Mouse (Mus musculus): ENCODE data around the gene Cdkn2b. TPM values are rescaled to one million over a fixed set of nuclear protein-coding genes. Genes with fewer than 3 reads are reported as not detected.

Cdkn2b gene
- polyA plus RNA-seq, 2 experiments: 0.11 TPM; not detected in 1

GRCm38 (mm10) chr4:89272101-89272718, 38.6 kb downstream of the Cdkn2b start:
- WGBS (ENCODE audit: insufficient replicate concordance): 5% methylated on average over 18 of the region's 18 CpGs
- H3K27me3 ChIP-seq (ENCODE audit: control insufficient read depth, insufficient read depth, low read length): peaks cover 64% of the 10 kb centered on the region

GRCm38 (mm10) chr4:89257768-89258167, 53.1 kb downstream of the Cdkn2b start:
- Histone ChIP-seq H3K4me1 (replicated peaks; ENCODE audit: control insufficient read depth in 2 of 2, insufficient read depth in 2 of 2, low read length in 1 of 2) (no peaks in the 10 kb centered on the region), H3K4me2 (ENCODE audit: low read depth) (no peak overlapping the region), H3K9me3 (ENCODE audit: control insufficient read depth, low read length) (no peaks in the 10 kb centered on the region), H3K27ac (no peak overlapping the region), H3K4me3 (ENCODE audit: insufficient read depth in 1 of 2, low read depth in 2 of 2, low read length in 2 of 2) (no peak overlapping the region), H3K36me3 (replicated peaks; ENCODE audit: control insufficient read depth, insufficient read depth, low read depth) (no peaks in the 10 kb centered on the region), H3K9ac (replicated peaks) (no peak overlapping the region), H3K27me3 (ENCODE audit: control insufficient read depth, insufficient read depth, low read length) (no peaks in the 10 kb centered on the region)
- 28% methylated on average over 1 of the region's 1 CpGs for WGBS (ENCODE audit: insufficient replicate concordance)
- ATAC-seq (ENCODE audit: insufficient read depth): no peak
- no peak for DNase-seq (ENCODE audit: low read depth in 3 of 3, low spot score in 3 of 3)
- TF ChIP-seq CTCF (IDR thresholded peaks at IDR 0.05; ENCODE audit: low read depth) (no peak), EP300 (IDR thresholded peaks at IDR 0.05; ENCODE audit: low read depth) (no peak)

More at GRCm38 (mm10) chr4:89272101-89272718, 38.6 kb downstream of the Cdkn2b start:
- Histone ChIP-seq H3K4me2 (ENCODE audit: low read depth) (no peak overlapping the region), H3K4me1 (replicated peaks; ENCODE audit: control insufficient read depth in 2 of 2, insufficient read depth in 2 of 2, low read length in 1 of 2) (no peaks in the 10 kb centered on the region), H3K9me3 (ENCODE audit: control insufficient read depth, low read length) (no peaks in the 10 kb centered on the region), H3K27ac (no peak overlapping the region), H3K4me3 (ENCODE audit: insufficient read depth in 1 of 2, low read depth in 2 of 2, low read length in 2 of 2) (no peak overlapping the region), H3K9ac (replicated peaks) (no peak overlapping the region), H3K36me3 (replicated peaks; ENCODE audit: control insufficient read depth, insufficient read depth, low read depth) (no peaks in the 10 kb centered on the region)
- DNase-seq (ENCODE audit: low read depth in 3 of 3, low spot score in 3 of 3): no peak
- TF ChIP-seq CTCF (IDR thresholded peaks at IDR 0.05; ENCODE audit: low read depth): no peak
- no peak for ATAC-seq (ENCODE audit: insufficient read depth)

Other genes starting within 250 kb of the Cdkn2b start
- 6.2 and 9.8 TPM in 2 replicates for gene Mtap, start 173.9 kb downstream of the Cdkn2b start, polyA plus RNA-seq (2012; rRNA removed)
- gene Mtap, start 173.9 kb downstream of the Cdkn2b start, polyA plus RNA-seq (2014; fragmentation: Nextera tagmentation; extraction: Ambion mirVana): 20.4 and 22.0 TPM in 2 replicates
- gene Cdkn2a, start 16.4 kb downstream of the Cdkn2b start, polyA plus RNA-seq (2012; rRNA removed): not detected in 2 replicates
- not detected in 2 replicates for gene Cdkn2a, start 16.4 kb downstream of the Cdkn2b start, polyA plus RNA-seq (2014; fragmentation: Nextera tagmentation; extraction: Ambion mirVana)